Mouse (Mus musculus): ENCODE measurements at regions not wholly inside any gene's neighbourhood (a gene's known extent, or its start where the extent isn't known, plus 50 kb on each side); places are given as distances from the start of the nearest gene placed in this dataset.
A peak's percentile ranks its signal among the peaks of the same experiment; 100 is the strongest.

DNA sequence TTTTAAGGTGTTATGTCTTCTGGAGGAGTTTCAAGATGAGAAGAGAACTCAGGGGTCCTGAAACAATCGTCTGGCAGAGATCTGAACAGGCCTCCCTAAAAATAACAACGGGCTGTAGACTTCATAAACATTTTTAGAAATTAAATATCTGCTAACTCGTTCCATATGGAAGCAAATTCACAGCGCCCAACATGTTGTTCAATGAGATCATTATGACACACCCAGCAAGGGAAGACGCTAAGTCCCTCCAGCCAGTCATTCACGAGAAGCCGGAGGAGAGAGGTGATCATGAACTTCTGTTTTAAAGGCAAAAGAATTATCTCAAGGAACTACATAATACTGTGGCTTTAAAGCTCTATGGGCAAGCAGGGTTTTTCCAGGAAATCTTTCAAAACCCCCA, 334.8 kb downstream of the Efna5 start:
- no peak for DNase-seq (ENCODE audit: low spot score)

DNA sequence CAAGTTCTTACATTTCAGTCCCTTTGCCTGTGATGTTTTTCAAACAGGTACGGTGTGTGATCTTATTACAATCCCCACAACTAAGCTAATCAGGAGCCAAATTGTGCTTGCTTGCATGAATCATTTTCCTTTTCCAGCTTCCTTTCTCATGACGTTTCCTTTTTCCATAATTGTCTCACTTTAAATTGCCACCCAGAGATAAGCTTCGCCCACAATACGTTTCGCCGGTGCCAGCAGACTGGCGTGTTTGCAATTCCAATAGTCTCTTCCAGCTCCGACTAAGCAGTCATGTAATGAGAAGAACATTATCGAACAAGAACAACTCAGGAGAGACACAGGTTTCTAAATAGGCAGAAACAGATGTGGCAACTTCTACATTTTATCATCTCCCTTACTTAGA, 335.8 kb downstream of the Efna5 start:
- DNase-seq (ENCODE audit: low spot score), result no peak

DNA sequence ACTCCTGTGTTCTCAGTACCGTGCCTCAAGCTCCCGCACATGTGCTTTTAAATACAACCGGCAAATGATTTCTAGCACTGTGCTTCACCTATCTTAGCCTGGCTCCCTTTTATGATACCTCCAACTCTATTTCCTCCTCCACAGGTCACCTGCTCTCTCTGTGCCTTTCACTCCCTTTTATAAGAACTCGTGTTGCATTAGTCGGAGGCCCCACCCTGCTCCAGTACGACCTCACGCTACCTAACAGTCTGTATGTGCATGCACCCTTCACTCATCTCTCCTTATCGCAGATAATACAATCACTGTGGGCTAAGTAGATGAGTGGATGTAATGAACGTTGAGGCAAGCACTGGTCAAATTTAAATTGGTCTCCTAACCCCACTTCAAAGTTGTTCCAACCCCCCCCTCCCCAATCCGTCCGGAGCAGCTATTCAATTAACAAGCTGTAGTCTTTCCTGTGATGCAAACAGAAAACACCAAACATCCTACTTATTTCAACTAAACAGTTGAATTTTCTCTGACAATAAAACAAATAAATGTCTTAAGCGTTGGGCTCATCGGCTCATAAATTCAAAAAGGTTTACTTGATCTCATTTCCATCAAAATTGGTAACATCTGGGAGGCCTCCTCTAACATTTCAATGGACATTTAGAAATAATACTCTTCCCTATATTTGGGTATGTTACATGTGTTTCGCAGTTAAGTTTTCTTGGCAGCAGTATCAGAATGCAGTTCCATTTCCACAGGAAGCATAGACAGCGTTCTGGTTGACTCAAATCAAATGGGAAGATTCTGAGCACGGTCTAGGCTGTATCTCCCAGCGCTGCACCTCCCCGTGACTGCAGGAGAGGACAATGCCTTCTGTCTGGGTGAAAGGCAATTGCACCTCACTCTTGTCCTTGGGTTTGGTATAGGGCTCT, 337.8 kb downstream of the Efna5 start:
- DNase-seq (ENCODE audit: low spot score), result no peak

DNA sequence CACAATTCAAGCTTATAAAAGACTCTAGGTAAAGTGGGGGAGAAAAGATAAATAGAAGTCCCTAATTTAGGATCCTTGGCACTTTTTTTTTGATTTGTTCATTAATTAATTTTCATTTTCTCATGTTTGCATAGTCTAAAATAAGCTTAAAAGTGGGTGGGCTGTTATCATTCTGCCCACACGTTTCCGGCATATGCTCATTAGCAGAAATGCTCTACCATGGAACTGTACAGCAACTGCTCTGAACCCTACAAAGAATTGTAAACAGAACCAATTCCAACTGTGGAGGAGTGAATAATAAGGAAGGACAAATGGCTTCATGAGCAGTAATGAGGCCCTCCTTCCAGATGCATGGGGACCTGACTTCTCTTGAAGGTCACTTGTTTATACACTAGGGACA, 351.2 kb downstream of the Efna5 start:
- DNase-seq (ENCODE audit: low spot score), result no peak

DNA sequence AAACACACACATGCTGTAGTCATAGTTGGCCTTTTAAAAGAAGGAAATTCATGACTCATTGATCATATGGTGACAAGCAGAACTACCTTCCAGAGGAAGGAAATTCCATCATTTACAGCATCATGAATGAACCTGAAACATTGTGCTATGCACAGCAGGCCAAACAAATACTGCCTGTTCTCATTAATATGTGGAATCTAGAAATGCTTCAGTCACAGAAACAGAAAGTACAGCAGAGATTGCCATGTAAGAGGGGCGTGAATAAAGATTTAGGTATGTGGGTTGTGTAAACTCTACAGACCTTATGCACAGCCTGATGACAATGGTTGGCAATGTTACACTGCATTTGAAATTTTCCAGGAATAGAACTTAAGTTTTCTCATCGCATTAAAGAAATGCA, 353.6 kb downstream of the Efna5 start:
- DNase-seq (ENCODE audit: low spot score), result no peak

DNA sequence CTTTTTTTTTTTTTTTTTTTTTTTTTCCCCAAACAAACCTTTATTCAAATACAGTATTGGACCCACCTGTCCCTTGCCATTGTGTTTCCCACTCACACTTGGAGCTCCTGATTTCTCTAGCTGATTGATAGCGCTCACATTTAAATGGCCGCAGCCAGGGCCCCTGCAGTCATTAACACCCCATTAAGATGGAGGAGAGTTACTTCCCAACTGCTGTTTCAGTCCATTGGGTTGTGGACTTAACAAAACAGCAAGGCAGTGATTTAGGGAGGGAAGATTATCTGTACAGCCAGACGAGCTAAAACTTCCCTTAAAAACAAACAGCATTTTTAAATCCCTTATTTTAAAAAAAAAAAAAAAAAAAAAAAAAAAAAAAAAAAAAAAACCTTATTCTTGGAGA, 367.5 kb downstream of the Efna5 start:
- no peak for DNase-seq (ENCODE audit: low spot score)

DNA sequence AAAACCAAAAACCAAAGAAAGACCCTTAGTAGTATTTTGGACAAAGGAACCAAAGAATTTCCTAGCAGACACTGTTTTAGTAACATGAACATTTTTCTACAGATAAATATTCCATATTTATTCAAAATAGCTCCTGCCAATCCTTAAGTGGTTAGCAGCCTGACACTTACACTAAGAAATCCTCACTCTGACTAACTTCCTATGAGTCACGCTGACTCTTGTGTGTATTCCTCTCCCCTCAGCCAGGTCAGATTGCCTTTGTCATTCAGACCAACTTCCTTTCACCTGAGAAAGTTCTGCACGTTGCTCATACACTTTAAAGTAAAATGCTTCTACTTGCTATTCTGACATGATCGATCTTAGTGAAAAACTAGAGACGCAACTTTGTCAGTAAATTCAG, 370.9 kb downstream of the Efna5 start:
- no peak for DNase-seq (ENCODE audit: low spot score)

DNA sequence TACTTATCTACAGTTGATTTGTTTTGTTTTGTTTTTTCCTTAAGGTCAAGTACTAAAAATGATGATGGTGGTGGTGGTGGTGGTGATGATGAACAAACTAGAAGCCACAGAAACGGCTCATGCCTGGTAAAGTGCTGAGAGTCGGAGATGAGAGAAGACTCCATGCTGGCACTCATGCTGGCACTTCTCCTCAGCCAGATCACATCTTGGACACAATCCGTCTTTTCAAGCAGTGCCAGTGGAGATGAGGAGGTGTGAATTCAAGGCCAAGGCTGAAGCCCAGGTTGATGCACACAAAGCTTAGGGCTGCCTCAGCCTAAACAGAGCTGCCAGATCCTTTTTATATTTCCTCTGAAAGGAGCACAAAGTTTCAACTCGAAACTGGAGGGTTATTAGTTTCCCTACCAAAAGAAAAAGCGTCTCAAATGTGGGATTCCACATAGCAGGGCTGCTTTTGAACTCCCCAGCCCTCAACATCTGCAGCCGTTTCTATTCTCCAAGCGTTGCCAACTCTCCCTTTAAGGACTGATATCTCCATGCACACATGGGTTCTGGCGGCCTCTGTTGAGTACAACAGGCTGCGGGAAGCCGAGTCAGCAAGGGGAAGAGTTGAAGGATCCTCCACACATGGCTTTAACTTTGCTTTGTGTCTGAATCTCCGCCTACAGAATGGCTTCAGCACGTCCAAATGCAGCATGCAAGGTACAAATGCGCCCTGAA, 373.2 kb downstream of the Efna5 start:
- DNase-seq (ENCODE audit: low spot score), result no peak

DNA sequence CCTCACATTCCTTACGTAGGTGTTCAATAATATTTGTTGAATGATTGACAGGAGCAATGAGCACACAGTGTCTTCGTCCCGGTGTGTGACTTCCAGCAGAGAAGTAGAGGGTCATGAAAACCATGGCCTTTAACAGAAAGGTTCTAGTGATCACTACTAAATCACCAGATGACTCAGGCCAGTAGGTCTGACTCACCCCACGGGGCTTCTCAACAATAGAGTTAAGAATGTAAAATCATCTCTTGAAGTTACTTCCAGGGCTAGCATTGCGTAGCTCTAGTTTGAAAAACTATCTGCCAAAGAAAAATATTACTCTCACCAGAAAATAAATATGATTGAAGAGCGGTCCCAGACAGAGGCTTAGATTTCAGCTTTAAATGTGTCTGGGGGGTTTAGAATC, 376.4 kb downstream of the Efna5 start:
- no peak for DNase-seq (ENCODE audit: low spot score)

DNA sequence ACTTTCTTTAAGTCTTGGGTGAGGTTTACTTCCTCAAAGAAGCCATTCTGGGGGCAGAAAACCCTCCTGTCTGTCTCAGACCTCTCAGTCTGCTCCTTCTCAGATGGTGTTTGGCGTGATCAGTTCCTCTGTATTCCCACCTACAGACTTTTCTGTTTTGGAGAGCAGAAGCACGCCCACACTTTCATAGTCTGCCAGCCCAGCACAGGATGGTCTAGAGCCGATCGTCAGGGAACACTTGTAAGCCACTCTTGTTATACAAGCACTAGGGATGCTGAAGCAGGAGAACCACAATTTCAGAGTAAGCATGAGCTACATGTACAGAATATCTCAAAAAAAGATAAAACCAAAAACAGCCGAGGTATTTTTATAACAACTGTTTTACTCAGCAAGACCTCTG, 410.4 kb downstream of the Efna5 start:
- DNase-seq (ENCODE audit: low spot score), result no peak

DNA sequence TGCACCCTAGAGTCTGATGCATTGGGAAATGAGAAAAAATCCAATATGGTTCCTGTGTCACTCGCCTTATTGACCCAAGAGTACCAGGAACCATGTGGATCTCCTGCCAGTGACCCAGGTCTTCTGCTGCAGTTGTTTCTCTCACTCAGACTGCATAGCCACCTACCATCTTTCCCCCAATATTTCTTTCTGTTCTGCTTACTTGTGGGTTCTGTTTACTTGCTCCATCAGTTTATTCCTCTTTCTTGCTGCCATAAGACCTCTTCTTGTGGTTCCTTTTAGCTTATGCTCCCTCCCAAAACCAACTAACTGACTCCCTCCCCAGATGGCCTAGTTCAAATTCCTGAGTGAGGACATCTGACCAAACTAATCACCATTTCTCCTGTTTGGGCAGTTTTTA, 411.8 kb downstream of the Efna5 start:
- no peak for DNase-seq (ENCODE audit: low spot score)

DNA sequence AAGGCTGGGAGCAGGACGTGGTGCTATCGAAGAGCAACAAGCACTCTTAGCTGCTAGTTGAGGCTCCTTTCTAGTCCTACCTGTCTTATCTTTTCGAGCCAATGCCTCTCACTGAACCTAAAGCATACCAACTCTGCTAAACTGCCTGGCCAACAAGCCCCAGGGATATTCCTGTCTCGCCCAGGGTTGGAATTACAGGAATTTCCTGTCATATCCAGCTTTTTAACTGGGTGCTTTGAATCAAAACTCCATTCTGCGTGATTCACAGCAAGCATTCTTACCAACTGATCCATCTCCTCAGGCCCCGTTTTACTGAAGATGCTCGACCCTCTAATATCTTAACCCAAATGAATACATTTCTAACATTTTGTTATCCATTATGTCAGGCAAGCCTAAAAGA, 412.3 kb downstream of the Efna5 start:
- no peak for DNase-seq (ENCODE audit: low spot score)

DNA sequence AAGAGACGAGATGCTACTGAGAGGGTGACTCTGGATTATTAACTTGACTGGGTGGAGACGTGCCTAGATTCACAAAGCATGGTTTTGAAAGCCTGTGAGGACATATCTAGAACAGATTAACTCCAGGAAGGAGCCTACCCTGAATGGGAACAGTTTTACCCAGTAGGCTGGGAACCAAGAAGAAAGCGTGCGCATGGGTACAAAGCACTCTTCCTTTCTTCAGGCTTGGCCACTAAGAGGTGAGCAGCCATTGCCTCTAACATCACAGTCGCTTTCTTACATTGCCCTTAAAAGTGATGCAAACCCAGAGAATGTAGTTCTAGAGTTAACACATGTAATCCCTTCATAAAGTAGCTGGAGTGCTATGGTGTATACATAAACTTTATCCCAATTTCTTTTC, 414.0 kb downstream of the Efna5 start:
- no peak for DNase-seq (ENCODE audit: low spot score)

DNA sequence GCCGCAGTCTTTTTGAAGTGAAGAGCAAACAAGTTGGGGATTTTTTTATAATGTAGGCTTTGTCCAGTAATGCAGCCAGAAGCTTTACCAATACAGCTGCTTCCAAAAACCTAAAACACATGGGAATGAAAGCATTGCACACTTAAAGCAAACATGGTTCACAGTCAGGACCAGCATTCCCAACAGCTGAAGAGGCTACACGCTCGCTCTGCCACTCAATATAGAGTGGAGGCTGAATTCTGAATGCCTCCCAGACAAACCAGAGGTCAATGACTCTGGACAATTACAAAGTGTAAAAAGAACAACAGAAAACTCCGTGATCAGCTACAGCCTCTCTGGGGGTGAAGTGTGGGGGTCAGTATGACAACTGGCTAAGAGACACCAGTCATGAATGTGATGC, 416.1 kb downstream of the Efna5 start:
- no peak for DNase-seq (ENCODE audit: low spot score)

DNA sequence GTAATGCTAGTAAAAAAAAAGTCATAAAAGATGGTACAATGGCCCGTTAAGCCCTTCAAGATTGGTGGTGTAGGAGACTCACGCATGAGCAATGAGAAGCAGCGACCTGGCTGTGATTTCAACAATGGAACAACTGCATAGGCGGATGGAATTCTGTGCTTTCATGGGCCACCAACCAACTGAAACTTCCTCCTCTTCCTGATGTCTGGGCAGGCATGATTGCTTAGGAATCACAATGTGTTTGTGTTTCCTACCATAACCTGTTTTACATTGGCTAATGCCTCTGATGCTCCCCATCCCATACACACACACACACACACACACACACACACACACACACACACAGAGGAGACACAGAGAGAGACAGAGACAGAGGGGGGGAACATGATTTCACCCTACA, 416.9 kb downstream of the Efna5 start:
- no peak for DNase-seq (ENCODE audit: low spot score)

DNA sequence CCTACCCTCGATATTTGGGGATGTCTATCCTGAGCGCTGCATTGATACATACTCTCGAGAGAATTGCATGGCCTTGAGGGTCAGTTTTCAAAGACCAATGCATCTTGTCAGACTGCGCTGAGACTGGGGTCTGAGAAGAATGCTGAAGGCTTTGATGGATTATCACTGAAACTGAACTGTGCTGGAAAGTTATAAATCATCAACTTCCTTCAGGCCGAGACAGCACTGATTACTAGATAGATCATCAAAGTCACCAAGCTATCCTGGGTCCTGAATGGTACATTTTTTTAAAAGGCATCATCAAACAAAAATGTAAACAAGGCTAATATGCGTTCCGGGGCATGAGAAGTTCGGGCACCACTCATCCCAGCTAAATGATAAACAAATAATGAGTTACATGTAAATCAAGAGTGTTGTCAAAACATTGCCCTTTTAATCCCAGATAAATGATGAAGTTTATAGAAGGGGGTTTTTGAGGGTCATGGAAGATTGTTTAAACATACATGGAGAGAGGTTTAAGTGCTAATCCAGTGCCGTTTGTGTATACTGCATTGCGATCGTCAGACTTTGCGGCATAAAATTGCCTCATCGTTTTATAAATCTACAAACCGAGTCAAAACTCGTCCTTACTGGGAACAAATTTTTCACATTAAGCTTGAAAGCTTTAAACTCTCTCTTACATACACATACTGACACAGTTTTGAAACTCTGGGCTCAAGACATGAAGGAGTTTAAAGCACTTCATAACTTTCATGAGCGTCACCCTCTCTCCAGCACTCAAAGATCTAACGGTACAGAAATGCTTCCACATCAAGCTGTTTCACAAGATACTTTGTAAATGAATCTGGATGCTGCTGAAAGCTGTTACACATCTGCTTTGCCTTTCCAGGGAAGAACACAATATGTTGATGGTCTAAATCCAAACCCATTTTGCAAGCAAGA, 419.5 kb downstream of the Efna5 start:
- DNase-seq (ENCODE audit: low spot score), result no peak

DNA sequence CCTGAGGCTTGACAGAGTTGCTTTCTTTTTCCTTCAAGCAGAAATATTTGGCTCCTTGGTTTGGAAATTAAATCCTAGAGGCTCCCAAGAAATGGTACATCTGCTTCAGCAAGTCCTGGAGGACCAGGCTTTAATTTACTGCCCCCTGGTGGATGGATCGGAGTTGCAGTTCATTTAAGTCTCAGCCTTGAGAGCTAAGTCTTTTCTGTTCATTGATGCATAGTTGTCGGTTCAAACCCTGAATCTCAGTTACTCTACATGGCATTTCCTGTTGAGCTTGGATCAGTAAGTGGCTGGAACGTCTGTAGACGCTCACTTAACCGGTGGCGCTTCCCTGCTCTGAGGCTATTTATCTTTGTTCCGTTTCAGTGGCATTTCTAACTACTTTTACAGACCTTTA, 422.2 kb downstream of the Efna5 start:
- peak; percentile 36 for DNase-seq (ENCODE audit: low spot score)

DNA sequence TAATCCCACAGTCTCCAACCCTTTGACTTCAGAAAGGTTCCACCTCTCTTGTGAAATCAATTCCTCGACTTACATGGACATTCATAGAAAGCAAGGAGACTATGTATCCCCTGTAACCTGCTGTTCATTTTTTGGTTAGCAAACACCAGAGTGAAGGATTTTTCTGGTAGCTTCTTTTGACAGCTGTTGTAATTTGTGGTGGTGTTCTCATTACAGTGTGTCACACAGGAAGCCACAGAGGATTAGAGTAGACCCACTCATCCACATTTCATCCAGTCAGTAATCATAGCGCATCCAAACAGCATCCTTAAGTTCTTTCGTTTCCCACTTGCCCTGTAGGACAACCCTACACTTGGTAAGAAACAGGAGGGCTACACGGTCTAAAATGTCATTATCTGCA, 443.1 kb downstream of the Efna5 start:
- no peak for DNase-seq (ENCODE audit: low spot score)

DNA sequence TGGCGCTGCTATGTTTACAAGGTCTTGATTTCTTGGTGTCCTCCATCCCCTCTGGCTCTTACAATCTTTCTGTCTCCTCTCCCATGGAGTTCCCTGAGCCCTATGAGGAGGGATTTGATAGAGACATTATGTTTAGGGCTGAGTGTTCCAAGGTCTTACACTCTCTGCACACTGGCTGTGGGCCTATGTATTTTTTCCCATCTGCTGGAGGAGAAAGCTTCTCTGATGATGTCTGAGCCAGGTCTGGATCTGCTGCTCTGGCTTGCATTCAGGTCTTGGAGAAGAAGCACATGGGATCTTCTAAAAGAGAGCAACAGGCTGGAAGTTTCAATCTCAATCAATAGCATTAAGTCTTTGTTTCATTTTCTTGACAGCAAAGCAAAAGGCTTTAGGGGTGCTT, 445.1 kb downstream of the Efna5 start:
- no peak for DNase-seq (ENCODE audit: low spot score)

DNA sequence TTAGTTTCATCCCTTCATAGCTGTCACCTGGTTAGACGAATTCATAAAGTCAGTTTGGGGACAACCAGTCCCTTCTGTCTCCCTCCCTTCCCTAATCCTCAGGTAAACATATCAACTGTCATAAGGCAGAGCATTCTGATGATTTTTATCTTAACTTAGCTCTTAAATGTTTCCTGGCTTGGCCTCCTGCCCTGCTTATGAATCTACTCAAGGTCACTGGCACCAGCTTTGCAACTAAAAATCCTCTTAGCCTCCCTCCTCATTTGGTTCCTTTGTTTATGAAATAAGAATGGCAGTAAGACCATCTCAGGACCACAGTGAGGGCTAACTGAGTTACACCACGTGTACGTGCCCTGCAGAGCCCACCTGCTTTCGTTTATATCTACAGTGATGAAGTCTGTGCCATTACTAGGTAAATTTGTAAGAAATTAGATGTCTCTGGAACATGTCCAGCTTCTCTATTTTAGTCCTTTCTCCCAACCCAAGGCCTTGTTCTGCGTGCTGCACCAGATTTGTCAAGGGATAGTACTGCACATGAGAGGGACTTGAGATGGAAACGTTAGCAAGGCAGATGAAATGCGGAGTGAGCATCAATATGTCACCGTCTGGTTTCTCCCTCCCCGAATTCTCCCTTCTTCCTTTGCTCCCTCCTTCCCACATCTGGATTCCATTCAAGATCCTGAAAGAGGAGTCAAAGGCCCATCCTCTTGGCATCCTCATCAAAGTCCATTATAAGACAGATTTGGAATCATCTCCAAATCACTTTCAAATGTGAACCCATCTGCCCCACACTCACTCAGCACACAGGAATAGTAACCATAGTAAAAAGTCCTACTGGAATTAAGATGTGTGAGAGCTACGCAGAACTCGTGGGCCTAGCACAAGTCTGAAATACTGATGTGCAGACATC, 457.4 kb downstream of the Efna5 start:
- no peak for DNase-seq (ENCODE audit: low spot score)

DNA sequence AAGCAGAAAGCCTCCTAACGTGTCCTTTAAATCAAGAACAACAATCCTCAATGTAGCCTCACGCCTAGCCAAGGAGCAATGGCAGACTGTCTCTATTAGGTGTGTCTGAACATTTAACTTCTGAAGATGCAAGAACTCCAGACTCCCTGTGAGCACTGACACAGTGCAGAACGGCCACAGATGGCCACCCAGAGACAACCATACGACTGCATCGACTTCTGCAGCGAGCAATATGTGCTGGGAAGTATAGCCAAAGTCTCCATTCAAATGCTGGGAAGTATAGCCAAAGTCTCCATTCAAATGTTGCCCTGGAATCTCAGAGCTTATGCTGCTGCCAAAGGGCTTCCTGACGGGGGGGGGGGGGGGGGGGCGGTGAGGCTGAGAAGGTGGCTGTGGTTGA, 463.5 kb downstream of the Efna5 start:
- DNase-seq (ENCODE audit: low spot score), result no peak

Data from ovary, postnatal 10 days (tissue).